Mouse (Mus musculus) kidney, embryonic 15.5 days (tissue): ENCODE results near the gene Gal3st2b. TPM values are rescaled to one million over a fixed set of nuclear protein-coding genes. Genes with fewer than 3 reads are reported as not detected.
A peak's percentile ranks its signal among the peaks of the same experiment; 100 is the strongest.
"Not testable (repeated sequence)": the region's sequence is repeated elsewhere in the genome, so short reads cannot be mapped to it uniquely, and the experiment has no call there.

Experiments used
- ATAC-seq: fragments of 200-750 bp; cut with Nextera tagmentation; replicated peaks from 2 replicates; pipeline ENCODE4 v1.8.0; 2017; ENCODE audit warnings: moderate TSS enrichment; ENCODE audit not compliant: low FRiP score
- H3K27ac ChIP-seq: fragments of 300-500 bp; sonication (generic); 2 replicates; pipeline ENCODE4 v1.5.1; 2015; ENCODE audit warnings: mild to moderate bottlenecking, inconsistent platforms
- H3K27me3 ChIP-seq: fragments of 300-500 bp; sonication (generic); 2 replicates; pipeline ENCODE4 v1.6.1; 2015; ENCODE audit warnings: inconsistent platforms
- H3K36me3 ChIP-seq: fragments of 300-500 bp; sonication (generic); 2 replicates; pipeline ENCODE4 v1.6.1; 2015; ENCODE audit warnings: inconsistent platforms
- H3K4me1 ChIP-seq: fragments of 300-500 bp; sonication (generic); 2 replicates; pipeline ENCODE4 v1.6.1; 2015; ENCODE audit warnings: inconsistent platforms
- H3K4me2 ChIP-seq: fragments of 300-500 bp; sonication (generic); 2 replicates; pipeline ENCODE4 v1.6.1; 2015; ENCODE audit warnings: moderate library complexity, mild to moderate bottlenecking, inconsistent platforms
- H3K4me3 ChIP-seq: fragments of 300-500 bp; sonication (generic); replicated peaks from 2 replicates; pipeline ENCODE4 v1.5.1; 2015; ENCODE audit warnings: mild to moderate bottlenecking, inconsistent platforms
- H3K9ac ChIP-seq: fragments of 300-500 bp; sonication (generic); 2 replicates; pipeline ENCODE4 v1.6.1; 2015; ENCODE audit warnings: mild to moderate bottlenecking, inconsistent platforms
- H3K9me3 ChIP-seq: fragments of 300-500 bp; sonication (generic); replicated peaks from 2 replicates; pipeline ENCODE4 v1.6.1; 2016; ENCODE audit warnings: inconsistent platforms
- WGBS: fragments of 180-500 bp; shearing (Covaris S2); methylation state at CpG from one replicate; pipeline ENCODE4 v1.1.7; 2015; ENCODE audit warnings: mixed read lengths; 5-methylcytosine and 5-hydroxymethylcytosine counted together
- polyA plus RNA-seq: library from polyadenylated mRNA; unstranded; fragments of >200 nt; fragmentation: Nextera tagmentation; extraction: Ambion mirVana; gene quantifications from 2 replicates; pipeline ENCODE4 v1.2.1, GENCODE M21; 2015

The Gal3st2b gene
- polyA plus RNA-seq = not detected in 2 replicates

- not testable (repeated sequence) for H3K4me1 ChIP-seq, H3K27me3 ChIP-seq, H3K4me3 ChIP-seq, H3K36me3 ChIP-seq, H3K4me2 ChIP-seq, ATAC-seq, H3K9ac ChIP-seq, H3K27ac ChIP-seq, H3K9me3 ChIP-seq
- 78% methylated on average over 2 of the region's 2 CpGs for WGBS
These were observed at the start of gene Gal3st2b for GRCm38 (mm10) chr1:93918011-93918410. TSS of gene Gal3st2b (plus strand) at chr1:93918311.

- not testable (repeated sequence) for H3K4me3 ChIP-seq, ATAC-seq, H3K36me3 ChIP-seq, H3K4me2 ChIP-seq, H3K9ac ChIP-seq, H3K4me1 ChIP-seq, H3K27me3 ChIP-seq, H3K27ac ChIP-seq, H3K9me3 ChIP-seq
- WGBS = 55% methylated on average over 1 of the region's 1 CpGs
These were observed 46.5 kb upstream of the Gal3st2b start for GRCm38 (mm10) chr1:93871594-93872105.

GRCm38 (mm10) chr1:93874405-93874804 lies 43.7 kb upstream of the Gal3st2b start:
- not testable (repeated sequence) for ATAC-seq, H3K36me3 ChIP-seq, H3K4me3 ChIP-seq, H3K27ac ChIP-seq, H3K9me3 ChIP-seq, H3K27me3 ChIP-seq, H3K4me1 ChIP-seq, H3K9ac ChIP-seq, H3K4me2 ChIP-seq
- 93% methylated on average over 15 of the region's 22 CpGs for WGBS

GRCm38 (mm10) chr1:93881778-93882177 lies 36.3 kb upstream of the Gal3st2b start:
- not testable (repeated sequence) for H3K4me1 ChIP-seq, H3K9me3 ChIP-seq, H3K4me3 ChIP-seq, H3K9ac ChIP-seq, H3K27ac ChIP-seq, H3K36me3 ChIP-seq, ATAC-seq, H3K27me3 ChIP-seq, H3K4me2 ChIP-seq
- WGBS = no CpG with 5 or more reads among the region's 11 CpGs

- H3K4me1 ChIP-seq, H3K36me3 ChIP-seq, H3K27me3 ChIP-seq, H3K9me3 ChIP-seq, H3K4me3 ChIP-seq, ATAC-seq, H3K4me2 ChIP-seq, H3K27ac ChIP-seq, H3K9ac ChIP-seq: not testable (repeated sequence)
- WGBS = 92% methylated on average over 1 of the region's 1 CpGs
These were observed 27.2 kb upstream of the Gal3st2b start for GRCm38 (mm10) chr1:93890936-93891335.

GRCm38 (mm10) chr1:93897395-93897794 lies 20.7 kb upstream of the Gal3st2b start:
- not testable (repeated sequence) for H3K9ac ChIP-seq, H3K4me1 ChIP-seq, H3K36me3 ChIP-seq, ATAC-seq, H3K4me2 ChIP-seq, H3K4me3 ChIP-seq, H3K9me3 ChIP-seq, H3K27me3 ChIP-seq, H3K27ac ChIP-seq
- WGBS = no CpG with 5 or more reads among the region's 1 CpGs

- not testable (repeated sequence) for H3K9ac ChIP-seq, H3K4me2 ChIP-seq, H3K27ac ChIP-seq, H3K4me3 ChIP-seq, H3K27me3 ChIP-seq, ATAC-seq, H3K4me1 ChIP-seq, H3K9me3 ChIP-seq, H3K36me3 ChIP-seq
- WGBS = 90% methylated on average over 4 of the region's 5 CpGs
These were observed 16.8 kb upstream of the Gal3st2b start for GRCm38 (mm10) chr1:93901291-93901690.

GRCm38 (mm10) chr1:93906690-93907089 lies 11.4 kb upstream of the Gal3st2b start:
- not testable (repeated sequence) for H3K27me3 ChIP-seq, H3K9ac ChIP-seq, H3K36me3 ChIP-seq, H3K9me3 ChIP-seq, H3K4me2 ChIP-seq, H3K4me3 ChIP-seq, H3K4me1 ChIP-seq, H3K27ac ChIP-seq, ATAC-seq
- whole genome bisulfite sequencing = 89% methylated on average over 3 of the region's 5 CpGs

- ATAC-seq, H3K9ac ChIP-seq, H3K4me2 ChIP-seq, H3K27me3 ChIP-seq, H3K9me3 ChIP-seq, H3K4me3 ChIP-seq, H3K4me1 ChIP-seq, H3K27ac ChIP-seq, H3K36me3 ChIP-seq: not testable (repeated sequence)
- WGBS = no CpG with 5 or more reads among the region's 11 CpGs
These were observed 9.0 kb upstream of the Gal3st2b start for GRCm38 (mm10) chr1:93908977-93909586.

- H3K9ac ChIP-seq, H3K4me2 ChIP-seq, H3K9me3 ChIP-seq, H3K4me1 ChIP-seq, H3K36me3 ChIP-seq, H3K27ac ChIP-seq, H3K27me3 ChIP-seq, H3K4me3 ChIP-seq: not testable (repeated sequence)
- 0 out of 2 replicates have a peak, but pooled peaks have one; percentile 41 for ATAC-seq
- no CpG with 5 or more reads among the region's 2 CpGs for WGBS
These were observed 6.2 kb upstream of the Gal3st2b start for GRCm38 (mm10) chr1:93911877-93912276.

GRCm38 (mm10) chr1:93917160-93917559 lies 951 bp upstream of the Gal3st2b start:
- H3K27me3 ChIP-seq, H3K36me3 ChIP-seq, ATAC-seq, H3K9me3 ChIP-seq, H3K27ac ChIP-seq, H3K9ac ChIP-seq, H3K4me2 ChIP-seq, H3K4me3 ChIP-seq, H3K4me1 ChIP-seq: not testable (repeated sequence)
- 80% methylated on average over 3 of the region's 3 CpGs for WGBS

- not testable (repeated sequence) for H3K27me3 ChIP-seq, ATAC-seq, H3K4me3 ChIP-seq, H3K36me3 ChIP-seq, H3K9me3 ChIP-seq, H3K9ac ChIP-seq, H3K4me2 ChIP-seq, H3K4me1 ChIP-seq, H3K27ac ChIP-seq
- 45% methylated on average over 1 of the region's 1 CpGs for WGBS
These were observed 664 bp downstream of the Gal3st2b start for GRCm38 (mm10) chr1:93918775-93919174.

- not testable (repeated sequence) for H3K4me3 ChIP-seq, H3K9me3 ChIP-seq, H3K27me3 ChIP-seq, H3K36me3 ChIP-seq, H3K27ac ChIP-seq, H3K4me2 ChIP-seq, H3K4me1 ChIP-seq, H3K9ac ChIP-seq, ATAC-seq
- WGBS = 70% methylated on average over 3 of the region's 3 CpGs
These were observed 1.2 kb downstream of the Gal3st2b start for GRCm38 (mm10) chr1:93919321-93919720.
